Mouse (Mus musculus) leukemia stem cell, adult 10-12 weeks (primary cell): ENCODE data around the gene Gm10408. TPM values are rescaled to one million over a fixed set of nuclear protein-coding genes. Genes with fewer than 3 reads are reported as not detected.

Source experiments
- polyA plus RNA-seq: library from polyadenylated mRNA; stranded (reverse); fragments of >175 nt; gene quantifications from 2 replicates; pipeline ENCODE4 v1.2.3, GENCODE M21; 2012; ENCODE audit warnings: low replicate concordance

Gm10408 gene
- not detected in 2 replicates for polyA plus RNA-seq

DNA sequence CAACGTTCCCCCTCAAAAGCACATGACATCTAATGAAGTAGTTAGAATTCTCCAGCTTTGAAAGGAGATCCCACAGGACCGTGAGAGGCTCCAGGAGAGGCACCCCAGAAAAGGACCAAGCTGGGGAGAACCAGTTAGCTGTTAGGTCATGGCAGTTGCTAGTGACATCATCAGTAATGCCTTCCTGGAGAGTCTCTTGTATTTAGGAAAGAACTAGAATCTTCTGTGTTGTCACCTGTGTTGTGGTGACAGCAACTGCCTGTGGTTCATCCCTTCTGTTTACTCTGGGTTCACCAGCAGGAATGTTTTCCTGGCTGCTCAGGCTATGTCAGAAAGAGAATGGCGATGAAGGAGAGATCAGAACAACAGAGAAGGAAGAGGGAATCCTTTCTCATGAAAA, at the start of gene Gm10408:
Gene Gm10408, plus strand, starts transcription at position 301 of the 400 bp plus-strand sequence.

DNA sequence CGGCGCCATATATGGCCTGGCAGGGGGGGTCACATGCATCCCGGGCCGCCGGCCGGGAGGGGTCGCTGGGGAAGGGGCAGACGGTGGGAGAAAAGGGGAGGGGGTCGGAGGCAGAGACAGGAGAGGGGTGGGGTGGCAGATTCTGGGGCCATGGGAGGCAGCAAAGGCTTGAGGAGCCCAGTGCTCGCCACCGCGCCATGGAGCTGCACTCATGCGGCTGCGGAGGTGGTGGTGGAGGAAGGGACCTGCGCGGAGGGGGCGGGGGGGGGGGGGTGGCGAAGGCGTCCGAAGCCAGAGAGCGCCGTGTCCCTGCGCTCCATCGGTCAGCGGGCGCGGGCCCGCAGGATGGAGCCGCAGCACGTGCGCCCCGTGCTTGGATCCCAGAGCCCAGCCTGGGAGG, 36.9 kb upstream of the Gm10408 start, which contains the start of gene Gm10409:
Gene Gm10409, plus strand, starts transcription at position 301 of the 400 bp plus-strand sequence.

DNA sequence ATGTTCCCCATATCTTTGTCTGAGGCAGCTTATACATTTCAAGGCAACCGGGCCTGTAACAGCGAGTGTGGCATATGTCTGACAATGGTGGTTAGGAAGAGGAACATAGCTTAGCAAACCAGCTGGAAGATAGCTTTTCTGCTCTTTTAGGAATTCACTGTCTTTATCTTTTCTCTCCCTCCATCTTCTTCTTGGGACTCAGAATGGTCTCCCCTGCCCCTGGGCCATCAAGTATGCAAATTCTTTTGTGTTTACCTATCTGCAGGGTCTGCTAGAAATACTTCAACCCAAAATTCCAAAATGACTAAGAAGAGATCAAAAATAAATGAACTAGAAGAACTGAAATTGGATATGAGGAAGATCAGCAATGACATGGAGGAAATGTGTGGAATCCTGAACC, 21.4 kb upstream of the Gm10408 start, which contains the start of gene Gm3005:
Gene Gm3005, plus strand, starts transcription at position 301 of the 400 bp plus-strand sequence.

Other genes with a start within 250 kb of the Gm10408 start
- not detected in 2 replicates for gene D830030K20Rik, start 240.9 kb upstream of the Gm10408 start, polyA plus RNA-seq
- gene Gm2956, start 116.8 kb upstream of the Gm10408 start, polyA plus RNA-seq, result not detected in 2 replicates
- not detected in 2 replicates for gene Gm10413, start 54.3 kb upstream of the Gm10408 start, polyA plus RNA-seq
- not detected in 2 replicates for gene Gm10409, start 36.8 kb upstream of the Gm10408 start, polyA plus RNA-seq
- not detected in 2 replicates for gene Gm3005, start 21.3 kb upstream of the Gm10408 start, polyA plus RNA-seq
- gene Gm3012, start 185.1 kb downstream of the Gm10408 start, polyA plus RNA-seq, result not detected in 2 replicates
- gene Gm3020, start 202.7 kb downstream of the Gm10408 start, polyA plus RNA-seq, result not detected in 2 replicates
- not detected in 2 replicates for gene Gm3043, start 239.4 kb downstream of the Gm10408 start, polyA plus RNA-seq